Mouse (Mus musculus): ENCODE data around the gene Fam111a.

Gene Fam111a

DNA sequence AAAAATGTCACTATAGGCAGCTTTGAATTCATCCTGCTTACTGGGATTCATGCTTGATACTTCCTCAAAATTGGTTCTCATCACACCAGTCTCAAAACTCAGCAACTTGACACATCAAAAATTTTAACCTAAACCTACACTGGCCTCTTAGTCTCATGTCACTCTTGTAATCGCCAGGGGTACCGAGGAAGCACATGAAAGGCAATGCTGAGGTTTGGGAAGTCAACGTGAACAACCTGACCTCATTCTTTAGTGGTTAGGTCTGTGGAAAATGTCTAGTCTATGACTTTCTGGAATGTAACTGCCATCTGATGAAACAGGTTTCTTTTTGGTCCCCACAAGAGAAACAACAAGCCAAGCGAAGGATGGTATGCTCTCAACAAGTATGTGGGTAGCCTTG, 89.4 kb downstream of the Fam111a start:
- DNase-seq, result no peak

DNA sequence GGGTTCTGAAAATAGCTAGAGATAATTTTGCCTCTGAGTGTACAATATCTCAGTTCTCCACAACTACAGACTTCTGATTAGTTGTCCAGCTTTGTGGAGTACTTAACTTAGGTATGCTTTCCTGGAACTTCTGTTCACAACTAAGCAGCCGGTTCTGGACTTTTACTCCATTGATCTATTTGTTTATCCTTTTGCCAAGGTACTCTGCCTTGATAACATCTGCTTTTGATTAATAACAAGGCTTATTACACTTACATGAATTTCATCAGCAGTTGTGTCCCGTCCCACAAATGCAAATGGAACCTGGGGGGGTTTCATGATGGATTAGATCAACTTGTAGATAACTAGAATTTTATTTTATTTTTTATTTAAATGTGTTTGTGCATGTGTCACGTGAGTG, 91.3 kb downstream of the Fam111a start:
- no peak for DNase-seq

DNA sequence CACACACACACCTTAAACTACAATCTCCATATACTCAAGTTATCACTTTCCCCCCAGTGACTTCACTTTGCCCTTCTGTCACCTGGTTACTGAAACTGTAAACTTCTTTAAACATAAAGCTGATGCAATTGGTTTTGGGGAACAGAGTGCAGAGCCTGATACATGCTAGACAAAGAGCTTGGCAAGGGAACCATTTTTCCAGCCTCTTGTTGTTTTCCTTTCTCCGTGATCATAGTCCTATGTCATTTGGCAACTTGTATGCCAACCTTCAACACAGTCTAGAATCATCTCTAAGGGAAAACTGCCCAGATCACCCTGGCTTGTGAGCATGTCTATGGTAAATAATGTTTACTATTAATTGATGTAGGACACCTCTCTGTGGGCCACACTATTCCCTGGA, 92.5 kb downstream of the Fam111a start:
- no peak for DNase-seq
